Mouse (Mus musculus): ENCODE data around the gene Pygo2. TPM values are rescaled to one million over a fixed set of nuclear protein-coding genes. Genes with fewer than 3 reads are reported as not detected.

Pygo2 gene
- polyA plus RNA-seq, 1 experiment from 2014 or later, result 35.2 TPM

GRCm38 (mm10) chr3:89456726-89457665 is 27.0 kb downstream of the Pygo2 start:
- DNase-seq (ENCODE audit: low spot score), result peak; percentile 77
- 34% methylated on average over 10 of the region's 10 CpGs for WGBS
- Histone ChIP-seq H3K9me3 (replicated peaks; ENCODE audit: control insufficient read depth, low read length) (no peaks in the 10 kb centered on the region), H3K4me1 (ENCODE audit: control insufficient read depth, insufficient read depth, low read length) (peaks cover 5% of the 10 kb centered on the region; the same call in 1 of the 2 replicates), H3K27ac (ENCODE audit: low read depth, low read length) (no peak overlapping the region), H3K27me3 (replicated peaks; ENCODE audit: control insufficient read depth, insufficient read depth, low read length) (no peaks in the 10 kb centered on the region), H3K4me2 (ENCODE audit: low read length) (no peak overlapping the region), H3K36me3 (ENCODE audit: control insufficient read depth, insufficient read depth, low read length) (0 out of 2 replicates have a peak, but pooled peaks cover 4% of the 10 kb centered on the region), H3K4me3 (ENCODE audit: low read depth, low read length) (no peak overlapping the region), H3K9ac (ENCODE audit: low read length) (no peak overlapping the region)
- ATAC-seq, result no peak

- Histone ChIP-seq H3K9me3 (replicated peaks; ENCODE audit: control insufficient read depth, low read length) (no peaks in the 10 kb centered on the region), H3K36me3 (ENCODE audit: control insufficient read depth, insufficient read depth, low read length) (0 out of 2 replicates have a peak, but pooled peaks cover 4% of the 10 kb centered on the region), H3K4me2 (ENCODE audit: low read length) (peak overlapping the region; percentile 68), H3K9ac (ENCODE audit: low read length) (peak overlapping the region; percentile 86; the same call in 1 of the 2 replicates), H3K27me3 (replicated peaks; ENCODE audit: control insufficient read depth, insufficient read depth, low read length) (no peaks in the 10 kb centered on the region), H3K4me1 (ENCODE audit: control insufficient read depth, insufficient read depth, low read length) (peaks cover 5% of the 10 kb centered on the region; the same call in 1 of the 2 replicates), H3K27ac (ENCODE audit: low read depth, low read length) (no peak overlapping the region), H3K4me3 (ENCODE audit: low read depth, low read length) (peak overlapping the region; percentile 60)
- 44% methylated on average over 13 of the region's 13 CpGs for WGBS
- DNase-seq (ENCODE audit: low spot score) (no peak), ATAC-seq (peak; percentile 54)
Observed at GRCm38 (mm10) chr3:89458372-89458964, 28.5 kb downstream of the Pygo2 start.

- 0 out of 2 replicates have a peak, but pooled peaks cover 4% of the 10 kb centered on the region for H3K36me3 ChIP-seq (ENCODE audit: control insufficient read depth, insufficient read depth, low read length)
- H3K4me2 ChIP-seq (ENCODE audit: low read length), result peak overlapping the region; percentile 68
- no peaks in the 10 kb centered on the region for H3K27me3 ChIP-seq (replicated peaks; ENCODE audit: control insufficient read depth, insufficient read depth, low read length)
- H3K27ac ChIP-seq (ENCODE audit: low read depth, low read length), result peak overlapping the region; percentile 85
- H3K9me3 ChIP-seq (replicated peaks; ENCODE audit: control insufficient read depth, low read length), result no peaks in the 10 kb centered on the region
- peaks cover 5% of the 10 kb centered on the region; the same call in 1 of the 2 replicates for H3K4me1 ChIP-seq (ENCODE audit: control insufficient read depth, insufficient read depth, low read length)
- H3K4me3 ChIP-seq (ENCODE audit: low read depth, low read length), result peak overlapping the region; percentile 60
- peak; percentile 90 for ATAC-seq
- H3K9ac ChIP-seq (ENCODE audit: low read length), result peak overlapping the region; percentile 86
- under 1% methylated on average over 33 of the region's 36 CpGs for WGBS
- peak; percentile 94 for DNase-seq (ENCODE audit: low spot score)
Observed at GRCm38 (mm10) chr3:89458965-89459807, 29.2 kb downstream of the Pygo2 start.

- ATAC-seq (no peak), DNase-seq (ENCODE audit: low spot score) (no peak)
- Histone ChIP-seq H3K4me1 (ENCODE audit: control insufficient read depth, insufficient read depth, low read length) (no peaks in the 10 kb centered on the region), H3K4me3 (ENCODE audit: low read depth, low read length) (no peak overlapping the region), H3K27me3 (replicated peaks; ENCODE audit: control insufficient read depth, insufficient read depth, low read length) (no peaks in the 10 kb centered on the region), H3K9me3 (replicated peaks; ENCODE audit: control insufficient read depth, low read length) (no peaks in the 10 kb centered on the region), H3K9ac (ENCODE audit: low read length) (no peak overlapping the region), H3K4me2 (ENCODE audit: low read length) (no peak overlapping the region), H3K36me3 (ENCODE audit: control insufficient read depth, insufficient read depth, low read length) (peaks cover 14% of the 10 kb centered on the region), H3K27ac (ENCODE audit: low read depth, low read length) (no peak overlapping the region)
- WGBS, result 54% methylated on average over 4 of the region's 4 CpGs
Observed at GRCm38 (mm10) chr3:89468268-89468667, 38.3 kb downstream of the Pygo2 start.

- DNase-seq (ENCODE audit: low spot score) (no peak), ATAC-seq (no peak)
- no peak overlapping the region for H3K9ac ChIP-seq (ENCODE audit: low read length)
- no peaks in the 10 kb centered on the region for H3K9me3 ChIP-seq (replicated peaks; ENCODE audit: control insufficient read depth, low read length)
- H3K36me3 ChIP-seq (ENCODE audit: control insufficient read depth, insufficient read depth, low read length), result peaks cover 11% of the 10 kb centered on the region
- H3K4me1 ChIP-seq (ENCODE audit: control insufficient read depth, insufficient read depth, low read length), result no peaks in the 10 kb centered on the region
- no peak overlapping the region for H3K4me3 ChIP-seq (ENCODE audit: low read depth, low read length)
- no peaks in the 10 kb centered on the region for H3K27me3 ChIP-seq (replicated peaks; ENCODE audit: control insufficient read depth, insufficient read depth, low read length)
- H3K27ac ChIP-seq (ENCODE audit: low read depth, low read length), result no peak overlapping the region
- WGBS, result 83% methylated on average over 7 of the region's 7 CpGs
- H3K4me2 ChIP-seq (ENCODE audit: low read length), result no peak overlapping the region
Observed at GRCm38 (mm10) chr3:89472280-89472679, 42.3 kb downstream of the Pygo2 start.

GRCm38 (mm10) chr3:89473838-89474237 is 43.8 kb downstream of the Pygo2 start:
- DNase-seq (ENCODE audit: low spot score) (no peak), ATAC-seq (no peak)
- Histone ChIP-seq H3K4me1 (ENCODE audit: control insufficient read depth, insufficient read depth, low read length) (no peaks in the 10 kb centered on the region), H3K4me3 (ENCODE audit: low read depth, low read length) (no peak overlapping the region), H3K27ac (ENCODE audit: low read depth, low read length) (no peak overlapping the region), H3K9ac (ENCODE audit: low read length) (no peak overlapping the region), H3K4me2 (ENCODE audit: low read length) (no peak overlapping the region), H3K9me3 (replicated peaks; ENCODE audit: control insufficient read depth, low read length) (no peaks in the 10 kb centered on the region), H3K36me3 (ENCODE audit: control insufficient read depth, insufficient read depth, low read length) (no peaks in the 10 kb centered on the region; the same call in 1 of the 2 replicates), H3K27me3 (replicated peaks; ENCODE audit: control insufficient read depth, insufficient read depth, low read length) (no peaks in the 10 kb centered on the region)
- WGBS, result 82% methylated on average over 6 of the region's 6 CpGs

- H3K4me2 ChIP-seq (ENCODE audit: low read length), result no peak overlapping the region
- H3K27ac ChIP-seq (ENCODE audit: low read depth, low read length), result no peak overlapping the region
- H3K4me1 ChIP-seq (ENCODE audit: control insufficient read depth, insufficient read depth, low read length), result no peaks in the 10 kb centered on the region
- H3K4me3 ChIP-seq (ENCODE audit: low read depth, low read length), result no peak overlapping the region
- H3K9me3 ChIP-seq (replicated peaks; ENCODE audit: control insufficient read depth, low read length), result no peaks in the 10 kb centered on the region
- H3K36me3 ChIP-seq (ENCODE audit: control insufficient read depth, insufficient read depth, low read length), result no peaks in the 10 kb centered on the region
- DNase-seq (ENCODE audit: low spot score) (no peak), ATAC-seq (no peak)
- WGBS, result 80% methylated on average over 6 of the region's 6 CpGs
- no peak overlapping the region for H3K9ac ChIP-seq (ENCODE audit: low read length)
- no peaks in the 10 kb centered on the region for H3K27me3 ChIP-seq (replicated peaks; ENCODE audit: control insufficient read depth, insufficient read depth, low read length)
Observed at GRCm38 (mm10) chr3:89479055-89479454, 49.0 kb downstream of the Pygo2 start.

GRCm38 (mm10) chr3:89481488-89481887 is 51.5 kb downstream of the Pygo2 start:
- WGBS, result 37% methylated on average over 2 of the region's 2 CpGs
- H3K4me1 ChIP-seq (ENCODE audit: control insufficient read depth, insufficient read depth, low read length), result no peaks in the 10 kb centered on the region
- DNase-seq (ENCODE audit: low spot score), result no peak
- H3K36me3 ChIP-seq (ENCODE audit: control insufficient read depth, insufficient read depth, low read length), result no peaks in the 10 kb centered on the region
- no peak for ATAC-seq
- no peak overlapping the region for H3K4me2 ChIP-seq (ENCODE audit: low read length)
- no peaks in the 10 kb centered on the region for H3K27me3 ChIP-seq (replicated peaks; ENCODE audit: control insufficient read depth, insufficient read depth, low read length)
- H3K9ac ChIP-seq (ENCODE audit: low read length), result no peak overlapping the region
- no peaks in the 10 kb centered on the region for H3K9me3 ChIP-seq (replicated peaks; ENCODE audit: control insufficient read depth, low read length)
- no peak overlapping the region for H3K4me3 ChIP-seq (ENCODE audit: low read depth, low read length)
- no peak overlapping the region for H3K27ac ChIP-seq (ENCODE audit: low read depth, low read length)
